Mouse (Mus musculus) cerebellum, adult 2 months (tissue): Measurements from ENCODE around the gene Ctsa. TPM values are rescaled to one million over a fixed set of nuclear protein-coding genes. Genes with fewer than 3 reads are reported as not detected.
A peak's percentile ranks its signal among the peaks of the same experiment; 100 is the strongest.

ENCODE experiments used
- DNase-seq, 2 experiments: peaks; one replicate each; pipeline ENCODE4 v3.0.0; 2021
- H3K27ac ChIP-seq: fragments of 200-500 bp; 2 replicates; pipeline ENCODE4 v1.5.1; 2012; ENCODE audit warnings: low read length, control low read depth, inconsistent platforms; ENCODE audit not compliant: insufficient read depth
- H3K27me3 ChIP-seq: fragments of 200-500 bp; 2 replicates; pipeline ENCODE4 v1.6.1; 2012; ENCODE audit warnings: inconsistent platforms, mild to moderate bottlenecking, low read length, moderate library complexity; ENCODE audit not compliant: control insufficient read depth, insufficient read depth
- H3K4me1 ChIP-seq: fragments of 200-500 bp; 2 replicates; pipeline ENCODE4 v1.6.1; 2011; ENCODE audit warnings: low read length; ENCODE audit not compliant: control insufficient read depth, insufficient read depth
- H3K4me3 ChIP-seq: fragments of 200-500 bp; replicated peaks from 2 replicates; pipeline ENCODE3; 2011; ENCODE audit warnings: mild to moderate bottlenecking, low read depth, low read length, control low read depth; ENCODE audit not compliant: insufficient read depth
- CTCF ChIP-seq: fragments of 200-500 bp; IDR thresholded peaks from 2 replicates; pipeline ENCODE4 v1.5.1; 2011; ENCODE audit warnings: low read depth, mild to moderate bottlenecking, control low read depth, low read length, moderate library complexity, borderline replicate concordance; ENCODE audit not compliant: insufficient read depth
- POLR2A ChIP-seq: fragments of 200-500 bp; IDR thresholded peaks from 2 replicates; pipeline ENCODE4 v1.6.1; 2011; ENCODE audit warnings: low read length, control low read depth, borderline replicate concordance; ENCODE audit not compliant: insufficient read depth
- WGBS: fragments of 180-500 bp; shearing (Covaris S2); methylation state at CpG from one replicate; pipeline ENCODE4 v1.1.7; 2018; 5-methylcytosine and 5-hydroxymethylcytosine counted together
- polyA plus RNA-seq: library from polyadenylated mRNA; depleted of rRNA; stranded (reverse); fragments of >200 nt; gene quantifications from 2 replicates; pipeline ENCODE4 v1.2.3, GENCODE M21; 2012

Gene Ctsa
- polyA plus RNA-seq, 1 experiment: 177 TPM

GRCm38 (mm10) chr2:164878509-164879227, 46.0 kb downstream of the Ctsa start:
- H3K27me3 ChIP-seq: no peaks in the 10 kb centered on the region
- under 1% methylated on average over 28 of the region's 28 CpGs for whole genome bisulfite sequencing
- peak overlapping the region; percentile 74 for H3K4me3 ChIP-seq
- peak overlapping the region; percentile 81 for H3K27ac ChIP-seq
- peaks cover 6% of the 10 kb centered on the region; the same call in 1 of the 2 replicates for H3K4me1 ChIP-seq
- TF ChIP-seq POLR2A (peak; percentile 24; the same call in 1 of the 2 replicates), CTCF (peak; percentile 9; the same call in 1 of the 2 replicates)
- DNase-seq: peak; percentile 75 to 82

DNA sequence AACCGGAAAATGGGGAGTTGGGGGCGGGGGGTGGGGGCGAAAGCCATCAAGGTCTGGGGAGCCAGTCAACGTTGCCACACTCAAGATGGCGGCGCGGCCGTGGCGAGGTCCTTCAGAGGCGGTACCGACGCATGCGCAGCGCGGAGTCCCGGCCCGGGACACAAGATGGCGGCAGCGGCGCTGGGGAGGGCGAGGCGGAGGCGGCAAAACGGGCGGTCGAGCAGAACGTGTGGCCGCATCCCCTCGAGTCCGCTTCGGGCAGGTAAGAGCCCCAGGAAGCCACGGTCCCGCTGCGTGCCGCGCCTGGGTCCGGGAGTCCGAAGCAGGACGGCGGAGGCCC, 46.5 kb downstream of the Ctsa start, which contains the start of gene Pcif1:
TSS of gene Pcif1 (plus strand) at position 77 of the 340 bp plus-strand sequence.
- Histone ChIP-seq H3K4me3 (peak within 1 kb of the TSS; percentile 99), H3K27me3 (no peaks in the 10 kb centered on the region), H3K4me1 (peaks cover 6% of the 10 kb centered on the region; the same call in 1 of the 2 replicates), H3K27ac (peak within 1 kb of the TSS; percentile 96)
- TF ChIP-seq POLR2A (peak; percentile 69), CTCF (no peak)
- DNase-seq: peak; percentile 91 to 97
- WGBS: 1% methylated on average over 40 of the region's 40 CpGs

DNA sequence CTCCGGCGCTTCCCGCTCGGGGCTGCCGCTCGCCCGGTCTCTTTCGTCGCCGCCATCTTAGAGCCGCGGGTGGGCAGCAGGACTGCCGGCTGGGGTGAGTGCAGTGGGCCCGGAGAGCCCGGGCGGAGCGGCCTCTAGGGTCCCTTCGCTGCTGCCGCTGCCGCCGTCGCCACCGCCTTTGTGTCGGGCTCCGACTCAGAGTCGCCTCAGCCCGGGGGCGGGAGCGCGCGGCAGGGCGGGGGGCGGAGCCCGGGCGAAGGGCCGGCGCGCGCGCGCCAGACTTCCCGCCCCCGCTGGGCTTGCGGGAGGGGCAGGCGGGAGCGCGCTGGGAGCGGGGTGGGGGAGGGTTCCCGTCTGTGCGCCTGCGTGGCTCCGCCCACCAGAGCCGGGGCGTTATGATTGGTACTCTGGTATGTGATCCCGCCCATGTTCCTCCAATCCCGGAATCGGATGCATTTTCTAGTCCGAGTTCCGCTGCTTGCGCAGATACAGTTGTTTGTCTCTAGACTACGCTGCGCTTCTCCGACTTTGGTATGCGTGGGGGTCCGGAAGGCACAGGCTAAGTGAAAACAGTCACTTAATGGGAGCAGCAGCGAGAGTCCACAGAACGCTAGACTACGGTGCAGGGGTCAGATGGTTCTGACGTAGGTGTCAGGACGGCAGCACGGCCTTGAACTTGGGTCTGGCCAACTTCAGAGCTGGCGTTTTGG, 47.0 kb downstream of the Ctsa start:
- peak; percentile 94 to 95 for DNase-seq
- WGBS: under 1% methylated on average over 72 of the region's 72 CpGs
- Histone ChIP-seq H3K4me1 (peaks cover 6% of the 10 kb centered on the region; the same call in 1 of the 2 replicates), H3K27me3 (no peaks in the 10 kb centered on the region), H3K27ac (peak overlapping the region; percentile 96), H3K4me3 (peak overlapping the region; percentile 99)
- TF ChIP-seq POLR2A: peak; percentile 90; the same call in 1 of the 2 replicates
- no peak for TF ChIP-seq CTCF

DNA sequence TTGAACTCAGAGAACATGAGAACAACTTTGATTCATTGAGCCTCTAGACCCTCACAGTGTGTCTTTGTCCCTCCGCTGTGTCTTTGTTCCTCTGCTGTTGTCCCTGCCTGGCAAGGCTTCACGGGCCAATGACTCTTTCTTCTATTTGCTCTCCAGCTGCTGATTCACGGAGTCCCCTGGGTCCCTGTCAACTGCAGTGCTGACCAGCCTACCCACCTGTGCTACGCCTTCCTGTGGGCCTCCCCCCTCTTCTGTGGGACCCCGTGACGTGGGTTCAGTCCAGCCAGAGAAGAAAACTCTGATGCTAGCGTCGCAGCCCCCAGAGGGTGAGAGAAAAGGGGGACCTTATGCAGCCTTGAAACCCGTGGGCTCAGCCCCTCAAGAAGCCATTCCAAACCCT, 49.9 kb downstream of the Ctsa start:
- TF ChIP-seq POLR2A: no peak
- no peak for TF ChIP-seq CTCF
- Histone ChIP-seq H3K4me1 (peaks cover 16% of the 10 kb centered on the region), H3K4me3 (no peak overlapping the region), H3K27me3 (no peaks in the 10 kb centered on the region), H3K27ac (no peak overlapping the region)
- 35% methylated on average over 9 of the region's 9 CpGs for WGBS
- peak in 1 of 2 experiments; percentile 18 for DNase-seq

DNA sequence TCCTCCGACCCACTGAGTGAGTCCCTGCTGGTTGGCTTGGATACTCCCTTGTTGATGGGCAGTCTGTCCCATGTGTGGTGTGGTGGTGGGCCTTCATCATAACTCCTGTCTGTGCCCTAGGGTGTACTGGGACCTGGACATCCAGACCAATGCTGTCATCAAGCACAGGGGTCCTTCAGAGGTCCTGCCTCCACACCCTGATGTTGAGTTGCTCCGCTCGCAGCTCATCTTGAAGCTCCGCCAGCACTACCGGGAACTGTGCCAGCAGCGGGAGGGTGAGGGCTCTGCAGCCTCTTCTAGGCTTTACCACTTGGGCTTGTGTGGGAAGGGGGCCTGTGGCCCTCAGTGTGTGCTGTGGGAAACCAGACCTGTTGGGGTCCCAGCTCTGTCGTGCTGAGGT, 53.1 kb downstream of the Ctsa start:
- peak; percentile 82 to 89 for DNase-seq
- H3K4me1 ChIP-seq: peaks cover 14% of the 10 kb centered on the region
- WGBS: 7% methylated on average over 7 of the region's 7 CpGs
- TF ChIP-seq POLR2A: no peak
- no peak overlapping the region for H3K27ac ChIP-seq
- H3K4me3 ChIP-seq: no peak overlapping the region
- H3K27me3 ChIP-seq: no peaks in the 10 kb centered on the region

- TF ChIP-seq POLR2A (no peak), CTCF (no peak)
- Histone ChIP-seq H3K27ac (no peak overlapping the region), H3K27me3 (no peaks in the 10 kb centered on the region), H3K4me1 (peaks cover 16% of the 10 kb centered on the region), H3K4me3 (no peak overlapping the region)
- WGBS: 86% methylated on average over 10 of the region's 10 CpGs
- peak in 1 of 2 experiments; percentile 14 for DNase-seq
Observed at GRCm38 (mm10) chr2:164886617-164887016, 53.9 kb downstream of the Ctsa start.

DNA sequence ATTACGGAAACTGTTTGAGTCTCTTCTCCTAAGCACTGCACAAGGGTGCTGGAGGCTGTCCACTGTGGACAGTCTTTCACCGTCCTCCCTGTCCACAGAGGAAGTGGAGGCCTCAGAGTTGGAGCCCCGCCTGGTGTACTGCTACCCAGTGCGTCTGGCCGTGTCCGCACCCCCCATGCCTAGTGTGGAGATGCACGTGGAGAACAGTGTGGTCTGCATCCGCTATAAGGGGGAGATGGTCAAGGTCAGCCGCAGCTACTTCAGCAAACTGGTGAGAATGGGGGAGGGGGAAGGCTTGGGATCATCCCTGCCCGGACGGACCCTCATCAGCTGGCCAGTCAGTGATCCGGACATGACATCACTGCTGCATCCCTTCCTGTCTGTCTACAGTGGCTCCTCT, 56.3 kb downstream of the Ctsa start:
- no peaks in the 10 kb centered on the region for H3K27me3 ChIP-seq
- TF ChIP-seq POLR2A (no peak), CTCF (no peak)
- DNase-seq: peak in 1 of 2 experiments; percentile 30
- peaks cover 38% of the 10 kb centered on the region for H3K4me1 ChIP-seq
- H3K4me3 ChIP-seq: no peak overlapping the region
- 74% methylated on average over 12 of the region's 12 CpGs for WGBS
- H3K27ac ChIP-seq: no peak overlapping the region
